Mouse (Mus musculus): ENCODE measurements around the gene Stambp.

DNA sequence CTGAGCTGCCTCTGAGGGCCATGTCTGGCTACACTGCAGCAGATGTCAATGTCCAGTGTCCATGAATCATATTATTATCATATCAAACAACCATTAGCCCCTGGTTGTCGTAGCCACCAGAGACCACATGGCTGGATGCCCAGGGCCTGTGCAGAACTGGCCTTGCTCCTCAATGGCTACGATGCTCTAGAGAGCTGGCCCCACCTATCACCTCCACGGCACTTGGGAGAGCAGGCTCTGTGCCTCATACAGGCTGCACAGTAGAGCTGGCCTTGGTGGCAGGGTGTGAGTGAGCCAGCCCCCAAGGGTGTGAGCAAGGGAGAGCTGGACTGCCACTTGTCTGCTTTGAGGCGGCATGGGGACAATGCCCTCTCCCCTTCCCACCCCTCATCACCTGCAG is 41.9 kb upstream of the Stambp start:
- TF ChIP-seq GATA1 (IDR thresholded peaks at IDR 0.05; ENCODE audit: borderline replicate concordance, low read length) = no peak
- no peak for TF ChIP-seq FLI1 (IDR thresholded peaks at IDR 0.05; ENCODE audit: low read length)

Measured in megakaryocyte, embryonic 14.5 days (primary cell).